Mouse (Mus musculus) mouse trophoblast stem cell (cell line): Measurements from ENCODE around the gene Sorbs1.

ENCODE experiments used
- in situ Hi-C, 2 experiments: fragments of 300-500 bp; cut with MseI, MboI; formaldehyde crosslinking; loops; 2 replicates in 1 of 2; 3 replicates in 1 of 2; pipeline ENCODE4 v1.15.1; 2025

Gene Sorbs1

DNA sequence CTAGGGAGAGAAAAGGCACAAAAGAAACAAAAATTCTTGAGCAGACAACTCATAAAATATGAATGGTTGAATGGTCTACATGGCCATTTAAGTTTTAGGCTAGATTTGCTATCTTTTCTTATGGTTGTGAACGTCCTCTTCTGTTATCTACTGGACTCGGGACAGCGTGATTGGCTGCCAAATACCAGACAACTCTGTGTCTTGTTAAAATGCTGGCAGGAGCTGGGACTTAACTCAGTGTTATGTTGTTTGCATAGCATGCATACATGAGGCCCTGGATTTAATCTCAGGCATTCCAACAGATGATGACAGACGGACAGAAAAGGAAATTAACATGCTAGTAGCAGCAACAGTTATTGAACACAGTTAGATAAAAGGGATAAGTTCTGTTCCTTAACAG lies 72.6 kb downstream of the Sorbs1 start:
- in situ Hi-C loops: no loop called here

GRCm38 (mm10) chr19:40438907-40439306 lies 74.7 kb downstream of the Sorbs1 start:
- in situ Hi-C loops: no loop called here

DNA sequence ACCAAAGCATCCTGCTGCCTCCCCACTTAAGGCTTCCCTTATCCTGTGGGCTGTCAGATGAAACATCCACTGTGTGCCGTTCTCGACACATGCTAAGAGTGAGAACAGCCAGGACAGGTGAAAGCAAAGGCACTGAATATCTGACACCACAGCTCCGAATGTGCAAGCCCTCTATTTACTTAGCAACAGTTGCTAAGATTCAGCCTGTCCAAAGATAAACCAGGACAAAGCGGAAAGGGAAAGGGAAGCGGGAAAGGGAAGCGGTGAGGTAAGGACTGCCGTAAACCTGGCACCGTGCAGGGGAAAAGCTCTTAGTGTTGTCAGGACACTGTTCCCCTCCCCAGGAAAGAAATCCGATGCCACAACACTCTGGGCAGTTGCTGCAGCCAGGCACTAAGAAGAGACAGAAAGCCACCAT lies 75.9 kb downstream of the Sorbs1 start:
- in situ Hi-C loops: no loop called here

DNA sequence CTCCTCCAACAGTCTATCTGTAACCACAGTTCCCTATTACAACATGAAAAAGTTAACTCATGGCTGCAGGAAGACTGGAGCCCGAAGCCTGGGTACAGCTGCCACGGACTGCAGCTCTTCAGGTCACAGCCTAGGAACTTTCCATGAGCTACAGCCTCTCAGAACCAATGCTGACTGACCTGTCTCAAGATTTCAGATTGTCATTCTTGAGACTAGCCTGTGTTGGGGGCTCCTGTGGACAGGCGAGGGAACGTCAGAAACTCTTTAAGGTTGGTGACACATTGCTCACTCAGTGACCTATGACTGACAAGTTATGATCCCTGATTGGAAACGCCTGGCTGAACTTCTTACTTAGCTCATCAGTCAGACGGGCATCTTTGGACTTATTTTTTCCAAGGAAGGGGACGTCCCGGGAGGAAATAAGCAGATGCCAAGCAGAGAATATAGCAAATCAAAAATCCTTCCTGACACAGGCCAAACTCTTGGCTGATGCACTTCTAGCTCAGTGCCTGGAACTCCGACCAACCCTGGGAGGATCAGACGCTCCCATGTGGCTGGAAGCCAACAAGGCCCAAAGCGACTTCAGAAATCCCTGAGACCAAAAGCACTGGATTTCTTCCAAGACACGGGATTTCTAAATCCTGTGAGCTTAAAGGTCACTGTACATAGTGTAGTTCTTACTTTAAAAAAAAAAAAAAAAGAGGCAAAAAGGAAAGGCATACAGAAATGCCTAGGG lies 76.9 kb downstream of the Sorbs1 start:
- in situ Hi-C loops: no loop called here

DNA sequence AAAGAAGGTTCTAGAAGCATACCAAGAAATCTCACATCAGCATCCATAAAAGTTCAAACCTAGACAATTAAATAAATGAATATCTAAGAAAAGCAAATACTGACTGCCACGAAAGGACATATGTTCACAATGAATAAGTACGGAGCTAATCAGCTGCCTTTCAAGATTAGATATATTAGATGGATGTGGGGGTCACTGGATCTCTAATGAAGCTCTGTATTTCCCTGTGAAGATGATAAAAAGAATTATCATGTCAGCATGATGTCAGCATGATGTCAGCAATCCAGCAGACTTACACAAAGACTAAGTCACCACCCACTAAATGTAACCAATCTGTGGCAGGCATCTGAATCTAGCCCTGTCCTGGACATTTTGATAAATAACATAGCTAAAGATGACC lies 77.8 kb downstream of the Sorbs1 start:
- in situ Hi-C loops: no loop called here

DNA sequence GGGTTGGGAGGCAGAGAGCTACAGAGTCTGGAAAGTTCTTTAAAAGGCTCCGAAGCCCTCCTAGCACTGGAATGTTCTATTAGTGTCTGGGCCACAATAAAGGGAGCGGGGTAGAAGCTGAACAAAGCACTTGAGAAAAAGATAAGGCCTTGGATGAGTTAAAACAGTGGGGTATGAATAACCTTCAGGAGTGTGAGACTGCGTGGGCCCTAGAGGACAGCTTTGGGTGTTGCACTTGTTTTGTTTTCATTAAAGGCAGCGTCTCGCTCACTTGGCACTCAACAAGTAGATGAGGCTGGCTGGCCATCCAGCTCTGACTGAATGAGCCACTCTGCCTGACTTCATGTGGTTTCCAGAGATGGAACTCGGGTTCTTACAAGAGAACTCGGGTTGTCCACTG lies 78.5 kb downstream of the Sorbs1 start:
- in situ Hi-C loops: no loop called here

GRCm38 (mm10) chr19:40434042-40434869 lies 79.3 kb downstream of the Sorbs1 start:
- in situ Hi-C loops: no loop called here

DNA sequence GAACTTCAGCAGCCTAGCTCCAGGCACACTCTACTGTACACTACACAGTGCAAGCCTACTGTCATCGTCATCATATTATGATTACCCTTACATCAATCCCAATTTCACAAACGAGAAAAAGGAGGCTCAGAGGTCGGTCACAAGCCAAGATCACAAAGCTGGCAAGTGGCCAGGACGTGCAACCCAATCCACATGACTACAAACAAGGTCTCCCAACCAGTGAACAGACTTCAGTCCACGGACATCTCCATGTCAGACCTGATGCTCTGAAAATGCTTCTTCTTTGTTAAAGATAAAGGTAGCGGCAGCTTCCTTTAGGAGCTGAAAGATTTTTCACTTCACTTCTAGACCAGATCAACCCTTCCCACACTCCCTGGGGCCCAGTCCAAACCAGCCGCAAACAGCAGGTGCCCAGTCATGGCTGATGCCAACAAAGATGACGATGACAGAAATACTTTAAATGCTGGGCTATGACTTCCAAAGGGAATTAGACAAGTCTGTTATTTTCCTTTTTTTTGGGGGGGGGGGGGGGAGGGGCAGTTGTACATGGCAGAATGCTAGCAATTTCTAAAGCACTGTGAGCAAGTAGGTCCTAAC lies 80.2 kb downstream of the Sorbs1 start:
- in situ Hi-C loops: no loop called here

- in situ Hi-C loops: no loop called here
These were observed 81.6 kb downstream of the Sorbs1 start for GRCm38 (mm10) chr19:40431969-40432368.

GRCm38 (mm10) chr19:40429572-40429971 lies 84.0 kb downstream of the Sorbs1 start:
- in situ Hi-C loops: no loop called here

DNA sequence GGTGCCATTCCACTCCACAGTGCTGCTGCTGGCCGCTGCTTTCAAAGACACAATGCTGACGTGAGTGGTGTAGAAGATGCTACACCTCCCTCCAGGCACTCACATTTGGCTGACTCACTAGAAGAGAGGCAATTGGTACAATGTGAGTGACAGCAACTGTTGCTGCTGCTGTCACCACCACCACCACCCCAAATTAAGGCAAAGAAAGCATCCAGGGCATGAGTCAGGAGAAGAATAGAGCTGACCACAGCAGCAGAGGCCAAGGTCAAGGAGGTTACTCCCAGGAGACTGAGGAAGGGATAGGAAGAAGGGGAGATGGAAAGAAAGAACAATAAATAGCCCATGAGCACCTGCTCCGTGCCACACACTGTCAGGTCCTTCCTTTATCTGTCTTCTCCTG lies 84.4 kb downstream of the Sorbs1 start:
- in situ Hi-C loops: no loop called here

GRCm38 (mm10) chr19:40426103-40426960 lies 87.2 kb downstream of the Sorbs1 start:
- in situ Hi-C loops: no loop called here

GRCm38 (mm10) chr19:40425326-40425725 lies 88.3 kb downstream of the Sorbs1 start:
- in situ Hi-C loops: no loop called here

- in situ Hi-C loops: loop anchor here in 1 of 2 experiments (25.0 kb wide), 1 partner anchor 116 kb away; no protein-coding TSS in a partner anchor
These were observed 92.5 kb downstream of the Sorbs1 start for GRCm38 (mm10) chr19:40421037-40421436.

DNA sequence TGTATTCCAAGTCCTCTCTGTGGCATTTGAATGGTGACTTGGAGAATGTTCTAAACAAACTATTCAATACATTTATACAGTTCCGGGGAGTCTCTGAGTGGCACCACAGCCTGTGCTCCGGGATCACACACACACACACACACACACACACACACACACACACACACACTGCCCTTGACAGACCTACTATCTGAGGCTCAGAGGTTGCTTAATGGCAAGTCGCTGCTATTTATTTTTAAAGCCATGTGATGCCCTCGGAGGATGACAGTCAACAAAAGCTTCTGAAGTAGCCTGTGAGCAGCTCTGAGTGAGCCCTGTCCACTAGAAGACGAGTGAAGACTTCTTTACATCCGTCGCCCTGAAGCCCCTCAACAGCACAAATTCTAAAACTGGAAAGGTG lies 94.3 kb downstream of the Sorbs1 start:
- in situ Hi-C loops: loop anchor here in 1 of 2 experiments (25.0 kb wide), 1 partner anchor 118 kb away; no protein-coding TSS in a partner anchor

- in situ Hi-C loops: loop anchor here in 1 of 2 experiments (25.0 kb wide), 1 partner anchor 120 kb away; no protein-coding TSS in a partner anchor
These were observed 96.3 kb downstream of the Sorbs1 start for GRCm38 (mm10) chr19:40417155-40417821.

DNA sequence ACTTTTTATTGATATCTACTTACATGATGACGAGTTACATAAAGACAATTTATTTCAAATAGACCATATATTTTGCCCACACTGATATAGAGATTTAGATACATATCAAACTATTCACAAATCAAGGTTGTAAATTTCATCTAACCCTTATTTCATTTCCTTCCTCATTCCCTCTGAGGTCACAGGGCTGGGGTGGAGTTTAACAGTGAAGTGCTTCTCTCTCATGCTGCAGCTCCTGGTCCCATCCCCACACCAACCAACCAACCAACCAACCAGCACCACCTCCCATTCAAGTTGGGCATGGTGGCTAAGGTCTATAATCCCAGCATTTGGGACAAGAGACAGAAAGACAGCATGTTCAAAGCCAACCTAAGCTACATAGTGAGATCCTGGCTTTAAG lies 97.9 kb downstream of the Sorbs1 start:
- in situ Hi-C loops: loop anchor here in 1 of 2 experiments (25.0 kb wide), 1 partner anchor 122 kb away; no protein-coding TSS in a partner anchor

DNA sequence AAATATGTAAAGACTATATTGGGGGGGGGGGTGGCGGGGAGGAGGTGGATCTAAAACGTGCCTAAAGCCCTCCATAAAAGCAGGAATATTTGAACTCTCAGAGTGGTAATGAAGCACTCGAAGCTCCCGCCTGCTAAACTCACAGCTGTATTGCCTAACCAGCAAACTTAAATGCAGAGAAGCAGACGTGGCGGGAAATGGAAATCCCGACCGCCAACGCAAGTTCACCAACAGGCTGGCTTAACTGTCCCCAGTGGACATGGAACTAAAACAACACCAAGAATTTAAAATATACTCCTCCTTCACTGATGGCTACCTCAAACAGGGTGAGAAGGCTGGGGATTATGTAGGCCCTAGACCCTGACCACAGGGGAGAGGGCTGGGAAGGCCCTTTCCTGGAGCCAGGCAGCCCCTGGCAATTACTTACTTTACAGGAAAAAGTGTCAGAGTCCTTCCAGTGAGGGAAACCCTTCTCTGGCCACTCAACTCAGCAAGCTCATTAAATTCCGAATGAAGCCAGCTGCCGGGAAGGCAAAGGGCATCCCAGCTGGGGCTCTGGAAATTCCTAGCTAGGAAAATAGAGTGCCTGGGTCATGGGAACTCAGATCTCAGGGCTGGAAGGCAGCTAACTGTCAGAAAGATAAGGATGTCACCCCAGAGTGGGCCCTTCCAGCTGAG lies 98.6 kb downstream of the Sorbs1 start:
- in situ Hi-C loops: loop anchor here in 1 of 2 experiments (25.0 kb wide), 1 partner anchor 122 kb away; no protein-coding TSS in a partner anchor

DNA sequence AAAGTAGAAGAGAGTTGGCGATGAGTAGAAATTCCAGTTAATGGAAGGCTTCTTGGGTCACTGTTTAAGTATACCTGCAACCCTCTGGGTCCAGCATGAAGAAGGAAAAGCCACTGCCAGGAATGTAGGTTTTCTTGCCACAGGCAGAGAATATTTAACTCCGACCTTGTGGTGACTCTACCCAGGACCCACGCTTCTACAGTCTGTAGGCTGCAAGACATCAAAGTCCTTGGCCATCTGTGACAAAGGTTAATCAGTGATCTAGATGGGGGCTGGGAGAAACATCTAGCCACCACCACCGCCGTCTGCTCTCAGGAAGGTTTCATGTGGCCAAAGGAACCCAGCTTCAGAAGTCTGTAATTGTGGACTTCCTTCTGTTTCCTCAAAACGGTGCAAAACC lies 99.2 kb downstream of the Sorbs1 start:
- in situ Hi-C loops: loop anchor here in 1 of 2 experiments (25.0 kb wide), 1 partner anchor 123 kb away; no protein-coding TSS in a partner anchor

GRCm38 (mm10) chr19:40411379-40411813 lies 102.2 kb downstream of the Sorbs1 start:
- in situ Hi-C loops: loop anchor here in 1 of 2 experiments (25.0 kb wide), 1 partner anchor 126 kb away; no protein-coding TSS in a partner anchor
